Mouse (Mus musculus) ES-E14 (cell line): ENCODE measurements at regions not wholly inside any gene's neighbourhood (a gene's known extent, or its start where the extent isn't known, plus 50 kb on each side); places are given as distances from the start of the nearest gene placed in this dataset.

Source experiments
- CHD2 ChIP-seq: IDR thresholded peaks from 2 replicates; pipeline ENCODE4 v1.6.1; 2014; ENCODE audit warnings: mild to moderate bottlenecking, low read depth, low read length, inconsistent platforms
- ZNF384 ChIP-seq: IDR thresholded peaks from 2 replicates; pipeline ENCODE4 v1.6.1; 2012; ENCODE audit warnings: low read depth, low read length, inconsistent platforms

DNA sequence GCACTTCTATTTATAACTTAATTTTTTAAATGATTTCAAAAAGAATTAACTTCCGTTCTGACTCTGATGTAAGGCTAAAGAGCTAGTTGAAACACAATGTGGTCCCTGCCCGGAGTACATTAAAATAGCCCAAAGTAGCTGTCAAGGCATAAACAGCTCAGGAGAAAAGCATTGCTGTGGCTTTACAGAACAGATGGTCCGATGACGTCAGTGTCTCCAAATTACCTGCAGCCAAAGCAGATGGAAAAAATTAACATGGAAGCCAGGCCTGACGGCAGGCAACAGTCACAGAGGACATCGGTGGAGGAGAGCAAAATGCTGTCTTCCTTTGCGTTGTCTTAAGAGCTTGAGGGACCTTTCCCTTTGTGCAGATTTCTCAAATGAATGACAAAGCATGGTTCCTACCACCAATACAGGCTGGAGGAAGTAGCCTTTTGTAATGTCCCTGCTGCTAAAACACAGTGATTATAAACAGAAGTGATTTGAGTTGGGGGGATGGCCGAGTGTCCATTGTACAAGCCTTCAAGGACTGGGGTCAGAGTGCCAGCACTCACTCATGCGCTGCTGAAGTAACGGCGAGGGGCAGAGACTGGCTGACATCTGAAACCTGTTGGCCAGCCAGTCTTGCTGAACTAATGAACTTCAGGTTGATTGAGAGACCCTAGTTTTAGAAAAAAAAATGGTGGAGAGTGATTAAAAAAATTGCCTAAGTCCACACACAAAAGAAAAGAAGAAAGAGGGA is 101.8 kb upstream of the Plcl2 start:
- TF ChIP-seq CHD2, result no peak
- no peak for TF ChIP-seq ZNF384
